Mouse (Mus musculus) cerebellum, postnatal 36 days (tissue): ENCODE data around the gene Olfr1394.
"Not testable (repeated sequence)": the region's sequence is repeated elsewhere in the genome, so short reads cannot be mapped to it uniquely, and the experiment has no call there.

Experiments used
- DNase-seq, 2 experiments: peaks; one replicate each; pipeline ENCODE4 v3.0.0; 2021 to 2022; ENCODE audit warnings: mixed read lengths in 2 of 2

Olfr1394 gene

DNA sequence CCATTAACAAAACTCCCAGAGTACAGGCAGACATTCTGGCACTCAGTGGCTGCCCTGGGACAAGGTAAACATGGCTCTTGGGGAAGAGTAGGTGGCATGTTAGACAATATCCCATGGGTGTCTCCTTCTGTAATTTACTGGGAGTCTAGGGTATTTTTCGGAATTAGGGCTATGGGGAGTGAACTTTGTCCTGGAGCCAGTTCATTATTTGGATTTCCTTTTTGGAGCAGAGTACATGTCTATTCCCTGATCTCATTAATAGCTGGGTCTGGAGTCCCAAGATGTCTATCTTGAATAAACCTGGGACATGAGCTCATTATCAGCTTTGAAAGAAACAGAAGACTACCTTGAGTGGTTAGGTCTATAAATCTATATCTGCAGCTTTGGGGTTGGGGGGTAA lies at the start of gene Olfr1394:
TSS of gene Olfr1394 (plus strand) at position 301 of the 400 bp plus-strand sequence.
- no peak for DNase-seq

DNA sequence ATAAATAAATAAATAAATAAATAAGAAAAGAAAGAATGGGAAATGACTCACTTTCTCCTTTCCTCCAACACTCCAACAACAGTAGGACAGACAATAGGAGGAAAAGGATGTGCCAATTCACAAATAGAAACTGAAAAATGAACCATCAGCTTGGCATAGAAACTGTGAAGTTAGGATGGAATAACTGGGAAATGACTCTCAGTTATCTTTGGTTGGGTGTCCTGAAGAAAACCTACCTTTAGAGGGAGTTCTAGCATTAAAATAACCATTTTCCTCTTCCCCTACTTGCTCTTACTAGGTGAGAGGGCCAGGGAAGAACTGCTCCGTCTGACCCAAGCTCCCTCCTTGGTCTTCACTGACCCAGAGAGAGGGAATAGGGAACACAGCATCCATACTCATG lies 48.4 kb upstream of the Olfr1394 start:
- DNase-seq: no peak

DNA sequence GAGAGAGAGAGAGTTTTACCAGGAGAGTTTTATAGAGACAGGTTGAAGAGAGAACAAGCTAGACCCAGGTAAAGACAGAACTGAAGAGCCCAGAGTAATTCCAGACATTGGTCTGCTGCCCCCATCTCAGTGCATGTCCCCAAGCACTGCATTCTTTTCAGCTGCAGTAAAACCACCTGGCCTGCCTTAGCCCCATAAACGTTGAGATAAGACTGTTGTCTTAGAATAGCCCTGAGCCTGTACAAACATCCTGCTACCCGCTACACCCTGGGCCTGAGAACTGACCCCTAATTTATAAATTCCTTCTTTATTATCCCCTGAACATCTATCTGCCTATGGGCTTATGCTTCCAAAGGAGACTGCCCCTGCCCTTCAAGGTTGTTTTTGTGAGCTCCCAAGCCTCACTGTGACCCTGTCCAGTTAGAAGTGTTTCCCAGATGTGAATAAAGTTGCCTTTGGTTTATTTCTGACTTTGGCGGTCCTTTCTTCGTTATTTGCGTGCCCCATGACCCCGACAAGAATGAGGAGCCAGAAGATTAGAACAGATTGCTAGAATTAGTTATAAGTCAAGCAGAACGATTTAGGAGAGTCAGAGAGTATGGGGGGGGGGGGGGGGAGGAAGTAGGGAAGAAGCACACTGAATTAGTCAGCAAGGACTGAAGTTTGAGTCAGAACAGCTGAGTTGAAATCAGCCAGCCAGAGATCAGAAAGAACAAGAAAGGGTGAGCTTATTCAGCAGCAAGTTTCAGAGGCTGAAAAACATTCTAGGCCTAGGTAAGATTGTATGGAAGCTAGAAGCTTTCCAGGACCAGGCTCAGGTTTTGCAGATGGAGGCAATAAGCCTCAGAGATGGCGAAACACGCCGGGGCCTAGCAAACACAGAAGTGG lies 46.3 kb upstream of the Olfr1394 start:
- DNase-seq: no peak

DNA sequence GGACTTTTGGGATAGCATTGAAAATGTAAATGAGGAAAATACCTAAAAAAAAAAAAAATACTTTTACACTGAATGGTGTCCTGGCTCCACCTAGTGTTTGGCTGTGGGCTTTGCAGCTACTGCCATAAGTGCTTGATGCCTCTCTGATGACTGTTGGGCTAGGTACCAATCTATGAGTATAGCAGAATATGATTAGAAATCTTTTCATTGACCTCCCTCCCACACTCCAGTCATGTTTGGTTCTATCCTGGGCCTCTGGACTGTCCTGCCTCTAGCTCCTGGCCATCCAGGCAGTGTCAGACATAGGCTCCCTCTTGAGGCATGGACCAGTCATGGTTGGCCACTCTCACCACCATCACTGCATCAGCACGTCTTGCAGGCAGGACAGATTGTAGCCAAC lies 45.3 kb upstream of the Olfr1394 start:
- DNase-seq: no peak

DNA sequence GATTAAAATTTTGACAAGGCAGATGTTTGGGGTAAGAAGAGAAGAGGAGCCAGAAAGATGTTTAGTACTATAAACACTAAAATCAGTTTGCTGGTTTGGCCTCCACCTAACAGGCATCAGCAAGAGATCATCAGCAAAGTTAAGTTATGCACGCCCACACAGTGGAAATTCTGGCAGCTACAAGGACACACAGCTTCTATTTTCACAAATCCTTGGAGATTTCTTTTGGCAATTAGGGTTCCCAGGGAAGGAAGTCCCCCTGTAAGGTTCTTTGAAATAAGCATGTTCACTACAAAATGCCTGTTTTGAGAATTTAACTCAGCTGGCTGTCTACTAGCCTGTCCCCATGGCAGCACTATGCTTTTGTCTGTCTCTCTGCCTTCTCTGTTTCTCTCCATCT lies 43.2 kb upstream of the Olfr1394 start:
- DNase-seq: no peak

DNA sequence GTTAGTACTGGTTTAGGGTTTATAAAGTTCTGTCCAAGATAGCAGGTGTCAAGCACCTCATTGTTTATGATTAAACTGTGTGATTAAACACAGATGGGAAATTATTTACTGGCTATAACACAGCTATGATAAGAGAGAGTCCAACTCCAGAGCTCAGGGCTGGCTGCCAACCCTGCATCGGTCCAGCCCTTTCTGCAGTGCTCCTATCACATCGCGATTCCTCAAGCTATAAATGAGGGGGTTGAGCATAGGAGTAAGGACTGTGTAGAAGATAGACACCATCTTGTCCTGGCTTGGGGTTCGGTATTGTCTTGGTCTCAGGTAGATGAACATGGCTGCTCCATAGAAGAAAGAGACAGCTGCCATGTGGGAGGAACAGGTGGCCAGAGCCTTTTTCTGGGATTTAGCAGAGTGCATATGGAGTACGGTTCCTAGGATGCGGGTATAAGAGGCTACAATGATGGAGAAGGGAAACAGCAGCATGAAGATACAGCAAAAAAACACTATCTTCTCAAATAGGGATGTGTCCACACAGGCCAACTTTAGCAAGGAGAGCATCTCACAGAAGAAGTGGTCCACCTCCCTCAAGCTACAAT lies 41.5 kb upstream of the Olfr1394 start:
- DNase-seq: no peak

DNA sequence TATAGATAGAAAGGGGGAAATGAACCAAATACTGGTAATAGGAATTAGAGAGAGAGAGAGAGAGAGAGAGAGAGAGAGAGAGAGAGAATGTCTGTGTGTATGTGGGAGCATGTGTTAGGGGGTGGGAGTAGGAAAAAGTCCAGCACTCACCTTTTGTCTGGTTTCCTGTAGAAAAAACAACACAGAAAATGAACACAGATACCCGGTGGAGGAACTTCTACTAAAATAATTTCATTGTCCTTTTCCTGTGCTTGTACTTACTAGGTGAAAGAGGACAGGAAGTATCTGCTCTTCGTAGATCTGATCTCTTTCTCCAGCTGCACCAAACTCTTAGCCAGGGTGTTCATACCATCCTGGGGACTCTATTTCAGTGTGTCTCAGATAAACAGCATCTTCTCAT lies 40.0 kb upstream of the Olfr1394 start:
- no peak for DNase-seq

DNA sequence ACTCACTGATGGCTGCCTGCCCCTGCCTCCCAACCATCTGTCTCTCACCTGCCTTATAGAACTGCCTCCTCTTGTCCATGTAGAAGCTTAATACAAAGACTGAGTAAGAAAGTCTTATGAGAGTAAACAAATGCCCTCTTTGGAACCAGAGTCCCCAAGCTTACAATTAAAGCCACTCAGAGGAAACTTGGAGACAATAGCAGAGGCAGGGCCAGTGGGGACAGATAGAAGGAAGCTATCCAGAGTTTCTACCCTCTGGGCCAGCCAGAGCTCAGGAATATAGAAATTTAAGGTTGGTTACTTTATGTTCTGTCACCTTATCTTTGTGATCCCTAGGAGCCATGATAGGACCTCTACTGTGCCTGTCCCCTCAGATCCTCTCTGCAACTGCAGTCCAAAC lies 39.4 kb upstream of the Olfr1394 start, which contains the start of gene Olfr1396:
TSS of gene Olfr1396 (minus strand) at position 101 of the 400 bp plus-strand sequence.
- no peak for DNase-seq

DNA sequence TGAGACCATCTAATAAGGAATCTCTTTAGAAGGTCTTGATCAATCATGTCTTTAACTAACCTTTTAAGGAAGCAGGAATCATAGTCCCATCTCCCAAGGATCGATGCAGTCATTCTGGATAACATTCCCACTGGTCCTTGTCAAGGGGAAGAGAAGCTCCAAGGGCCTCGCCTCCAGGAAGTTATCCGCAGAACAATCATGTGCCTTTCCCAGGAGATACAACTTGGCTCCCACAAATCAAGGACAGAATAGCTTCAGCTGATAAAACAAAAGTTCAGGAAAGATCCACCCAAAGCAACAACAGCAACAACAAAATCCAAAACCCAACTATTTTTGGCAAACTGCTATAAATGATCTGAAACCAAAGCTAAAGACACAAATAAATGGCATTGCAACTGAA lies 34.5 kb upstream of the Olfr1394 start:
- DNase-seq: no peak

DNA sequence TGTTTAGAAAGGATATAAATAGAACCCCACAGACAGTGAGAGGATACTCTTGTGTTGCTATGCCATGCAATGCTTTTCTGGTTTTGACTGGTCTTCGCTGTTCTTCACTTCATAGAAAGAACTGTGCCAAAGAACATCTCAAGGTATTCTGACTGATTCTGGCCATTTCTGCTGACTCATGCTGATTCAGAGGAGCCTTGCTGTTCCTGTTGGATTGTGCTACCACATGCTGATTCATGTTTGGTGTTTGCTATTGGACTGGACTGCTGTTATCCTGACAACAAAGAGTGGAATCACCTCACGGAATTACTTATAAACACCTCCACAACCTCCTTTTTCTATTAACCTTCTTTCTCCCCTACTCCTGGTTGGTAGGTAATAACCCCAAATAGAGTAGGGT lies 30.0 kb upstream of the Olfr1394 start:
- no peak for DNase-seq

DNA sequence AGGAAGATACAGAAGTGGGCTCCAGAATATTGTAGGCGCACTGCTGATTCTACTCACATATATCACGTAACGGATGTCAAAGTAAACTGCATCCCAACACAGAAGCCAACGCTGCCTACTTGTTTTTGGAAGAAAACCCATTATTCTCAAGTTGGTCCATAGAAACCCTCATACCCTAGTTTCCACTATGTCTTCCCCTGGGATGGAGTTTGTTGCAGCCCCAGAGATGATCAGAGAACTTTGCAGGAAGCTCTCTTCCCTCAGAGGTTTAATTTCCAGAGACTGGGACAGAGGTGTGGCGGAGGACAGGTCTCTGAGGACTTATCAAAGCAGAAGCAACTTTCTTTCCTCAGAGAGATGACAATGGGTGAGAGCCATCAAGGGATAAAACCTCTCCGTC lies 12.2 kb upstream of the Olfr1394 start, which contains the start of gene Olfr1395:
TSS of gene Olfr1395 (plus strand) at position 301 of the 400 bp plus-strand sequence.
- DNase-seq: no peak

DNA sequence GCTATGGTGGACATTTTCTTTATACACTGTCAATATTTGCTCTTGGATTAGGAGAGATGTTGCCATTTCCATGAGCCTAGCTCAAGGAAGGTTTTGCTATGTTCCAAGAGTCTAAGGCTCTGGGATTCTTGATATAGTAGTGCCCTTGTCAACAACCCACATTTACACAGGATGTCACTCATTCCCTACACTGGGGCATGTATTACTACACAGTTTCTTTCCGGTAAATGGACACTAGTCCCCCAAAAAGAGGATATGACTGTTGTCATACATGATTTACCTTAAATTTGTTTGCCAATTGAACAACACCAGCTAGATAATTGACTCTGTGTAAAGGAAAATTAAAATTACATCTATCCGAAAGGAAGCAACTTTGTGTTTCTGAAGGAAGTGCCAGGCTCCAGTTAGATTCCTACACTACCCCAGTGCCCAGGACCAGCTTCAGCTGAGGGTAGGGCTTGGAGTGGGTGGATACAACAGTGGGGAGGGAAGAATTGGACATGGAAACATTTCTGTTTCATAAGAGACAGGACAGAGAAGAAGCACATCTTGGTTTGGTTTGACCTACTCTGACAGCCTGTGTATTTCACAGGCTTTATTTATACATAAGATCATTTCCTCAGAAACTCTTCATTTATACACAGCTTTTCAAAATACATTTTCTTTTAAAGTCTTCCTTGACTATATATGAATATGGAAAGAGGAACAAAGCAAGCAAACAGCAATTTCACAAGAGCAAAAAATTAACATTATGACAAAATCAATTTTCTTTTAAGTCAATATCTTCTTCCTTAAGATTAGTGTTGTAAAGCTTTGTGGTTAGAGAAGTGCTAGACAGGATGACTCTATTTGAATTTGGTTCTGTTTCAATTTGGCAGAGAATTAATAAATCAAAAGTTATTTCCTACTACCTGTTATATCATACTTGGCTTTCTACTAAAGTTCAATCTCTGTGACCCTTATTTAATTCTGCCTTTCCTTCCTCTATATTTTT lies 2.9 kb downstream of the Olfr1394 start:
- no peak for DNase-seq

DNA sequence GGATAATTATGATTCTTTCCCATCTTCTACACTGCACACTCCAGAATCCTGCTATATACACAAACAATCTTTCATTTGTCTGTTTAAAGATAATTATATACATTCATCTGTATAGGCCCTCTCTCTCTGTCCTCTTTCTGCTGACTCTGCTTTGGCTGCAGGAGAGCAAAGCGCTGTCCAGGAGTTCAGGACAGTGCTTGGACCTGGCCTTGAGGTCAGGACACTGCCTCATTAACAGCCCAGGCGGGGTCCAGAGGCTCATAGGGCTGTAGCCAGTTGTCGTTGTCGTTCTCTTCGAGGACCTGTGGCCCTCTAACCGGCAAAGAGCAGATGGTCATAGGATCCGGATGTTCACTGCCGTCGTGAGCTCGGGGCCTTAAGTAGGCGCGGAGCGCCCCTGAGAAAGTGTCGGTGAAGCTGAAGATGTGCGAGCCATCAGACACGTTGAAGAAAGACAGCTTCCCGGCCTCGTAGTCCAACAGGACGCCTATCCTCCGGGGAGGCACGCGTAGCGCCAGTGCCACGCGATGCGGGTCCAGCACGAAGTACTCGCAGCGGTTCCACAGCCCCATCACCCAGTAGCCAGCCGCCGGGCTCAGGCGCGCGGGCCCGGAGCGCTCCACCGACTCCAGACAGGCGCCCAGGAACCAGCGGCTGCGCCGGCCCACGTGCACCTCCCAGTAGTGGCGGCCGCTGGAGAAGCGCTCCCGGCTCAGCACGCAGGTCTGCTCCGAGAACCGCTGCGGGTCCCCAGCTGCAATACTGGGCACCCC lies 14.8 kb downstream of the Olfr1394 start:
- DNase-seq: no peak

DNA sequence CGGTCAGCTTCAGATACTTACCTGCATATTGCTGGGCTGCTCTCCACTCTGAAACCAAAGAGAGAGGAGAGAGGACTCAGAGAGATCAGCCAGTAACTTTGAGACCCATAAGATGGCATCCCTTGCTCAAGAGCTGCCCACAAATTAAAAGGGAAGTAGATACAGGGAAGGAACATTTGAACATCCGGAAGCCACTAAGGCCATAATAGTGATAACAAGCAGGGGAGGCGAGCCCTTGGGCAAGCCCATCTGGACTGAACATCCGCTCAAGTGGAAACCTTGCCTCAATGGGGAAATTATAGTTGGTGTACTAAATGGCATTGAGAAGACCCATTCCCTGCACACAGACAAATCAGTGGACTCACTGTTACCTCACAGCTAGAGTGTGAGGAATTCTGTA lies 16.4 kb downstream of the Olfr1394 start:
- no peak for DNase-seq

DNA sequence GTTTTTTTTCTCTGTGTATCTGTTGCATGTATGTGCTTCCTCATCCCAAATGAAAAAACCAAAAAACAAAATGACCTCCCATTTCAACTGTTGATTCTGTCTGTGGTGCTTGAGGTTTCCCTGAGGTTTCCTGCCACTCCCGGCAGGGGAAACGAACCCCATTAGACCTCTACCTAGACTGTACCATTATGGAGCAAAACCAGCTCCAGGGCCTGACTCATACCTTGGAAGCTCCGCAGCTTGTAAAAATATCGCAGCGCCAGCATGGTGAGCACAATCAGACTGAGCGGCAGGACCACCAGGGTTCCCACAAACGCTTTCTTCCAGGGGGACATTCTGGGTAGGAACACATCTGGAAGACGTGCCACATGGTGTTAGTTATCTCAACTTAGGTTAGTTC lies 21.2 kb downstream of the Olfr1394 start:
- DNase-seq: no peak

DNA sequence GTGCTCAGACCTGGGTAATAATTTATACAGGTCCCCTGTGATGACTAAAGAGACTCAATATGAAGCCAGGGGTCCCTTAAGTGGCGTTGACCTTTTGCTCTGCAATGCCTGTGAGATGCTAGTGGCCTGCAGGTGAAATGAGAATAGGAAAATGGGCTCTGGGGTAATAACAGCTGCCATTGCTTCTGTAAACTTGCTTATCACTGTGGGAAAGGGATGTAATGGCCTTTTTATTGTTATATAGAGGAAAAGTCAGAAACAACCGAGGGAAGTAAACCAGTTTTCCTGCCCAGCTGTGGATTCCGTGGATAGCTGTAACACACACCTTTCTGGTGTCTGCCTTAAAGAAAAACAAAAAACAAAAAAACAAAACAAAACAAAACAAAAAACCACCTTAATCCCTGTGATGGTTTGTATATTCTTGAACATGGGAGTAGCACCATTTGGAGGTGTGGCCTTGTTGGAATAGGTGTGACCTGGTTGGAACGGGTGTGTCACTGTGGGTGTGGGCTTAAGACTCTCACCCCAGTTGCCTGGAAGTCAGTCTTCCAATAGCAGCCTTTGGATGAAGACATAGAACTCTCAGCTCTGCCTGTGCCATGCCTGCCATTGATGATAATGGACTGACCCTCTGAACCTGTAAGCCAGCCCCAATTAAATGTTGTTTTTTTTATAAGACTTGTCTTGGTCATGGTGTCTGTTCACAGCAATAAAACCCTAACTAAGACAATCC lies 22.0 kb downstream of the Olfr1394 start:
- DNase-seq: not testable (repeated sequence)

DNA sequence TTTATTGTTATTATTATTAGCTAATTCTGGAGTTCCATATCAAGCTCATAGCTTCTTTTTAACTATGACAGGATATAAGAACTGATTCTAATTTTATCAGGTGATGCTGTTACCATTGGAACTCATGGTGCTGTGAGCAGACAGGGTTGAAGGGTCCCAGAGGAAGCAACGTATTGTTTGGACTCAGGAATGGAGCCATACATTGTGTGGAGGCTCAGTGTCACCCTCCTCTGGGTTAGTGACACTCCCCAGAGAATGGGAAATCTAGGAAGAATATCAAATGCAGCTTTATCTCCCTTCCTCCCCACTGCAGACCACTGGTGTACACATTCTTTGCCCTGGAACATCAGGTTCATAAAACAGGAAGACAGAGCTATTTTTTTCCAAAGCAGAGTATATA lies 29.0 kb downstream of the Olfr1394 start:
- no peak for DNase-seq

DNA sequence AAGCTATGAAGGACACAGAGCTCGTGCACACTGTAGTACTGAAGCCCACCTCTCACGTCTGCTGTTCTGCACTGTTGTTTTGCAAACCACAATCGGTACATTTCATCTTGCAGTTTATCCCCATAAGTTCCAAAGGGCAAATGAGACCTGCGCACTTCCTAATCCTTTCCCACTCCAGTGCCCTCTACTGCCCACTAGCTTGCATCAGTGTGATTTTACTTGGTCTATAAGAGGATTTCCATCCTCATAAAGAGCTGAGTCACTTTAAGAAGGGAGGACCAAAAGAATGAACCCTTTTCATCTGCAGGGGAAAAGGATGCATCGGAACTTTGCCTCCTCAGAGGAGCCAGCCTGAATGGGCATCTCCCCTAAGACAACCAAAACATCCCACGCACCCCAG lies 32.3 kb downstream of the Olfr1394 start:
- DNase-seq: no peak

DNA sequence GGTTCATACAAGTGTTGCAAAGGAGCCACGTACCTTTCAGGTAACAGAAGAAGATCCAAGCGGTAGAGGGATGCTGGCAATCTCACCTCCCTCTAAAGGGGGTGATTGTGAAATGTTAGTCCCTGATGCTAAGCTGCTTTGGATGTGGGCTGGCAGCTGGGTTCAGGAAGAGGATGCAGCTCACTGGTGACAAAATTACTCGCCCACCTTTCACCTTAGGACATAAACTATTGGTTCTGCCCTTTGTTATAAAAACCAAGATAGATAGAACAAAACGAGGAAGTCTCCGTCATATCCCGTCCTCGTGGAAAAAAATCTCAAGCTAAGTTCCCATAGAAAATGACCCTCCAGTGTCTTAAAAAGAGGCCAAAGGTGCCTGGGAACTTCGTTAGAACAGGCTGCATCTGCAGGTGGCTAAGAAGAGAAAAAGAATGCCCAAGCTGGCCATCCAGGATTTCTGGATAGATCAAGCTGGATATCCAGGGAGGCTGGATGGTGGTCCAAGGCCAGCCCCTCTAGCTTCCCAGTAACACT lies 32.8 kb downstream of the Olfr1394 start, which contains the start of gene Btnl9:
TSS of gene Btnl9 (minus strand) at position 205 of the 534 bp plus-strand sequence.
- no peak for DNase-seq

DNA sequence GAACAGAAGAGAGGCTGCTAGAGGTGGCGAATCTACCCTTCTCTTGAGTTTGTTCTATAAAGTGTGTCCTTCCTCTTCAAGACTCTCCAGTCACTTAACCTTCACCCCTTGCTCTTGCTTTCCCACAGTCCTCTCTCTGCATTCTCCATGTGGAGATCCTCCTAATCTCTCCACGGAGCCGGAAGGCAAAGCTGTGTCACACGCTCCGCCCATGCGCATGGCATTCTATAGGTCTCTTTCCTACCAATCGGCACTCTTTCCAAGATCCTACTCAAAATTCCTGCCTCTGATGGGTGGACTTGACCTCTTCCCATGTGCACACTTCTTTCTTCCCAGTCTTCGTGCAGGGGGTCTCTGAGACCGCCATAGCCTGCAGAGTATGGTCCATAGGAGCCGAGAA lies 33.5 kb downstream of the Olfr1394 start:
- no peak for DNase-seq

DNA sequence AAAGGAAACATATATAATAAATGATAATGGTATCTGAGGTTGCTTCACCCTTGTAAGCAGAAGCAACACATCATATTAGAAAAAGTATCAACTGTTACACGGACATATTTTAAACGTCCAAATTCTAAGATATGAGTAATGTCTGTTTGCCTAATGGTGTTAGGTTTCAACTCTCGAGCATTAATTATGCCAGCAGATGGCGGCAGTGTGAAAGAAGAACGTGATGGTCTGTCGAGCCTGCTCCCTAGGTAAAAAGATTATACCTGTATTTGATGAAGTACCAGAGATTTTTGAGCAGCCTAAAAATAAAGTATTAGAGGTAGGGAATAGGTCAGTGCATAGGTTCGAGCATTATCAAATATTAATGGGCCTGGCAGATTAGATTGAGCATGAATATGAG lies 35.6 kb downstream of the Olfr1394 start:
- DNase-seq: peak; percentile 52 to 73
